Mouse (Mus musculus): ENCODE measurements at regions not wholly inside any gene's neighbourhood (a gene's known extent, or its start where the extent isn't known, plus 50 kb on each side); places are given as distances from the start of the nearest gene placed in this dataset. TPM values are rescaled to one million over a fixed set of nuclear protein-coding genes. Genes with fewer than 3 reads are reported as not detected.

DNA sequence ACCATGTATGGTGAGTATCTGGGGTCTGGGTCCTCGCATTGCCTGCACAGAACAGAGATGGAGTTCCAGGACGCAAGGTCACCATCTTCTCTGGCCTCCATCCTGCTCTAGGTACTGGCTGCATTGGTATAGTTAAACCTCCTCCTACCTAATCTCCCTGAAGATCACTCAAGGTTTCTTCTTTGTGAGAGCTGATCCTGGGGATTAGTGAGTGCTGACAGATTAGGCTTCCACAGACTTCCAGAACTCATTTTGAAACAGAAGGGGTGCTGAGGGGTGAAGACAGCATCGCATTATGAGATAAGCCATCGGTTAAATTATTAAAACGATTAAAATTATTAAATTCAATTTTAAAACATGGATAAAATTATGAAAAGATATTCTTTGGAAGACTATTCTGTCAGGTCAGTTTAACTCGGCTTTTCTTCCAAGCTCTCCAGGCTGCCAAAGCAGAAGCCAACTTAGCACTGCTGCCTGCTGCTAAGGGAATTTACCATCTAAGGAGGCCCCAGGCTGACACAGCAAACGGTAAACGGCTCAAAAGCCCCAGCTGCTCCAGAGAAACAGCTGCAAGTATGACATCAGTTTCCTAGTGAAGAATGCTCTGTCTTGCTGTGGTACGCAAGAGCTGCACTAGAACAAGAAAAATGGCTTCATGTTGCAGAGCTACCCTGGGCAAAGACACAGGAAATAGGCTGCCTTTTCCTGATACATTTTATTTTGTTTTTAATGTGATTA, 98.9 kb downstream of the Klhl6 start:
- no peaks in the 10 kb centered on the region for H3K9me3 ChIP-seq
- no peak overlapping the region for H3K4me3 ChIP-seq
- H3K27me3 ChIP-seq (replicated peaks) = no peaks in the 10 kb centered on the region
- peak overlapping the region; percentile 18; the same call in 1 of the 2 replicates for H3K4me2 ChIP-seq
- H3K9ac ChIP-seq = no peak overlapping the region
- no peaks in the 10 kb centered on the region for H3K36me3 ChIP-seq
- H3K27ac ChIP-seq (replicated peaks) = peak overlapping the region; percentile 34
- WGBS = 35% methylated on average over 9 of the region's 9 CpGs
- no peak for ATAC-seq (ENCODE audit: extremely low read depth, insufficient number of reproducible peaks, low FRiP score, low TSS enrichment)
- peaks cover 12% of the 10 kb centered on the region for H3K4me1 ChIP-seq

DNA sequence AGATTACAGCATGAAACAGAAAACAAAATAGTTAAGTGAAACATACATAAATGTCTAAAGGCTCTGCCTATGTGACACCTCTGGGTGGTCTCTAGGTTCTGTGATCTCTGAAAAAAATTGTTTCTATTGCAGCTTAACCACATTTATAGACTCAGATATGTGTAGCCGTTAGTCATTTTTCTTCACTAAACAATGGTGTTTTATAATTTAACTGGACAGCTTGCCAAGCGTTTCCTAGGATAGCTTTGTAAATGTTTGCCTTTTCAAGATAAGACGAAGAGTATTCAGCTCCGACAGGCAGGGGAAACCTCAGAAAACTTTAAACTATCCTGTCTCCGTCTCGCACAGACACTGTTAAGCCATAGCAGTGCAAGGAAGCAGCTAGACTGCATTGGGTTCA, 98.3 kb downstream of the Klhl6 start:
- Histone ChIP-seq H3K27me3 (replicated peaks) (no peaks in the 10 kb centered on the region), H3K4me3 (no peak overlapping the region), H3K4me1 (peaks cover 12% of the 10 kb centered on the region), H3K36me3 (no peaks in the 10 kb centered on the region), H3K9me3 (no peaks in the 10 kb centered on the region; the same call in 1 of the 2 replicates), H3K4me2 (peak overlapping the region; percentile 18; the same call in 1 of the 2 replicates), H3K9ac (no peak overlapping the region), H3K27ac (replicated peaks) (peak overlapping the region; percentile 34)
- 31% methylated on average over 6 of the region's 6 CpGs for WGBS
- no peak for ATAC-seq (ENCODE audit: extremely low read depth, insufficient number of reproducible peaks, low FRiP score, low TSS enrichment)

DNA sequence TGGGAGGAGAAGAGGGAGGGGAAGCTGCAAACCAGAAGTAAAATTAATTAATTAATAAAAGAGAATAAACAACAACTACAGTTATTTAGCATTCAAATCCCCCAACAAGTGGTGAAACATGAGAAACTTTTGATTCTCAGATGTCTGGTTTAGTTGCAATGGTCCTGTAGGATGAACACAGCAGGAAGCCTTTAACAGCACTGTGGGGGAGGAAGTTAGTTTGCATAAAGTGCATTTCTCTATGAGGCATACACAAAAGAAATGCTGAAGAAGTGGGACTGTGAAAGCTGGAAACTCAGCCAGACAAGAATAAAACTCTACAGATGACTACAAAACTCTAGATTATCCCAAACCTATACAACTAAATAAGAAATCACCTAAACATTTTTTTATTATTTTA, 96.2 kb downstream of the Klhl6 start:
- H3K27me3 ChIP-seq (replicated peaks) = no peaks in the 10 kb centered on the region
- peaks cover 12% of the 10 kb centered on the region for H3K4me1 ChIP-seq
- no peak overlapping the region for H3K4me3 ChIP-seq
- H3K27ac ChIP-seq (replicated peaks) = no peak overlapping the region
- H3K4me2 ChIP-seq = no peak overlapping the region
- no peak overlapping the region for H3K9ac ChIP-seq
- ATAC-seq (ENCODE audit: extremely low read depth, insufficient number of reproducible peaks, low FRiP score, low TSS enrichment) = no peak
- no peaks in the 10 kb centered on the region; the same call in 1 of the 2 replicates for H3K9me3 ChIP-seq
- H3K36me3 ChIP-seq = no peaks in the 10 kb centered on the region

DNA sequence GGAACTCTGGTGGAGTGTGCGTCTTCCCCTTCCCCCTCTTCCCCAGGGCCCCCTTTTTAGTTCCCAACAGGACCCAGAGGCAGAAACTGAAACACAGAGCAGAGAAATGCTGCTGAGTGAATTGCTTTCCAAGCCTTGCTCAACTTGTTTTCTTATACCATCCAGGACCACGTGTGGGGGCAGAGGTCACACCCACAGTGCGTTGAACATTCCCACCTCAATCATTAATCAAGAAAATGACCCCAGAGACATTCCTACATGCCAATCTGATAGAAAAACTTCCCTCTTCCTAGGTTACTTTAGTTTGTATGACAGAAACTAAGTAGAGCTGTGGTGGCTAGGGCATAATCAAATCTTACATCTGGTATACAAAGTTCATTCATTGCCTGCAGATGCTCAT, 93.3 kb downstream of the Klhl6 start:
- no peak overlapping the region for H3K9ac ChIP-seq
- no peaks in the 10 kb centered on the region; the same call in 1 of the 2 replicates for H3K9me3 ChIP-seq
- peaks cover 1% of the 10 kb centered on the region; the same call in 1 of the 2 replicates for H3K4me1 ChIP-seq
- no peak for ATAC-seq (ENCODE audit: extremely low read depth, insufficient number of reproducible peaks, low FRiP score, low TSS enrichment)
- no peak overlapping the region for H3K4me2 ChIP-seq
- H3K36me3 ChIP-seq = no peaks in the 10 kb centered on the region
- no peak overlapping the region for H3K4me3 ChIP-seq
- WGBS = 59% methylated on average over 3 of the region's 3 CpGs
- no peak overlapping the region for H3K27ac ChIP-seq (replicated peaks)
- H3K27me3 ChIP-seq (replicated peaks) = no peaks in the 10 kb centered on the region

DNA sequence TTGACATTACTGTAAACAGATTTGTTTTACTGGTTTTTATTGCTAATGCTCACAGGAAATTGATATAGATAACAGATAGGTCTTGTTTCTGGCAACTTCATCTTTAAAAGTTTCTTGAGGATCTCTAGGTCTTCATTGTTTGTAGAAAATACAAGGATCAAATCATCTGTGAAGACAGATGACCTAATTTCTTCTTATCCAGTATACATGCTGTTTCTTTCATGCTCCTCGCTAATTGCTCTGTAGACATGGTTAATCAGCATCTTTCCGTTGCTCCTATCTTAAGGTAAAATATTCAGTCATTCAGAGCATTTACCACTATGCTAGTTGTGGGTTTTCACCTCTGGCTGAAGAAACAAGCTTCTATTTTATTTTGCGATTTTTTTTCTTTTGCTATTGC, 91.4 kb downstream of the Klhl6 start:
- H3K4me2 ChIP-seq = no peak overlapping the region
- H3K36me3 ChIP-seq = no peaks in the 10 kb centered on the region
- no peak overlapping the region for H3K4me3 ChIP-seq
- H3K9ac ChIP-seq = no peak overlapping the region
- no peaks in the 10 kb centered on the region for H3K27me3 ChIP-seq (replicated peaks)
- WGBS = 61% methylated on average over 3 of the region's 3 CpGs
- H3K27ac ChIP-seq (replicated peaks) = no peak overlapping the region
- no peaks in the 10 kb centered on the region; the same call in 1 of the 2 replicates for H3K9me3 ChIP-seq
- H3K4me1 ChIP-seq = no peaks in the 10 kb centered on the region
- no peak for ATAC-seq (ENCODE audit: extremely low read depth, insufficient number of reproducible peaks, low FRiP score, low TSS enrichment)

DNA sequence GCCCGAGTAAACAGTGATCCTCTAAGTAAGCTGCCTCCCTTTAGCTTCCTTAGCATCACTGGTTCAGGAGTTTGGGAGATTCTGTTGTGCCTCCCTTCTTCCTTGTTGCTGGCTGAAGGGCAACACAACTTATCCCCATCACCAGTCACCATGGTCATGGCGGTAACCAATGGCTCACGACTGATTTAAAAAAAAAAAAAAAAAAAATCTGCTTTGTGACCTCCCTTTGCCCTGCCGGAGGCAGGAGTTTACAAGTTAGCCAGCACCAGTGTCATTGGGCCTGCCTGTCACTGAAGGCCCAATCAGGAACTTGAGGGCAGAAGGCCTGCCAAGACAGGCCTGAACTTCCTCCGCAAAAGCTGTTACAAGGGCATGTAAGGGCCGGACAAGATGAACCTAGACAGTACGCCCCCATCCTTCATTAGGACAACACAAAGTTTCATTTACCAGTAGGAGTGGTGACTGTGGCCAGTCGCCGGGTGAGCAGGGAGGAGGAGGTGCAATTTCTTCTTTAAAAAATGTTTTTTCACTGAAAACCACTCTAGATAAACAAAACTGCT, 88.3 kb downstream of the Klhl6 start:
- Histone ChIP-seq H3K9me3 (no peaks in the 10 kb centered on the region), H3K9ac (no peak overlapping the region), H3K27ac (replicated peaks) (no peak overlapping the region), H3K4me2 (no peak overlapping the region), H3K4me3 (no peak overlapping the region), H3K27me3 (replicated peaks) (no peaks in the 10 kb centered on the region), H3K4me1 (no peaks in the 10 kb centered on the region), H3K36me3 (no peaks in the 10 kb centered on the region)
- WGBS = 82% methylated on average over 9 of the region's 9 CpGs
- ATAC-seq (ENCODE audit: extremely low read depth, insufficient number of reproducible peaks, low FRiP score, low TSS enrichment) = no peak

Small RNA genes in the stretch of these regions (microRNA-seq; reads per million reads assigned to microRNA genes)
- gene Gm27883 = not detected
